Comparison of ENCODE assay signal across 11 mouse cellular contexts in the genomic region with DNA sequence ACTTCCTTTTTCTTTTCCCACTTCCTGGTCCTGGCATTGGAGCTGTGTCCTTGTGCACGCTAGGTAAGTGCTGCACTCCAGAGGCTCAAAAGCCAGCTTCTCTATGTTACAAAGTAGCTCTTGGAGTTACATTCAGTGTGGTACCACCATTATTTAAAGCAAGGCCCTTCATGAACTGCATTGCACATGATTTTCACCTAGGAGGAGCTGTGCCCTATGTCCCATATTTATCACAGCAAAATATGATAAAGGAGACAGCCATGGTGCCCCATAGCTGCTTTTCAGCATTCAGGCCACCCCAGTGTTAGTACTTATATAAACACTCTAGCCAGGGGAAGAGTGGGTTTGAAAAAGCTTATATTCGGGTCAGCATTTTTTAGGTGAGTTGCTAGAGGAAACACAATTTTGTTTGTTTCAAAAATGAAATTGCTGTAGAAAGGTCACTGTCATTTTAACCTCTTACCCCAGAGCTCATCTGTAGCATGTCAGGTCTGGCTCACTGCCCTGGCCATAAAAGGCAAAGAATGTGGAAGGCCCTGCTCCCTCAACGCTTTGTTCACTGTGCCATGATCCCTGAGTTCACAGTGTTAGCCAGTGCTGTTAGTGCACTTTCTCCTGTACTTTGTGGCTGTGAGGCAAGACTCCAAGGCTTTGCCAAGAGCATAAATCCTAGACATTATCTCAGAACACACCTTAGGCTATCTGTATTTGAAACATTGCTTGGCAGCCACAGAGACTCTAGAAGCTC. TPM values are rescaled to one million over a fixed set of nuclear protein-coding genes. Genes with fewer than 3 reads are reported as not detected.
A peak's percentile ranks its signal among the peaks of the same experiment; 100 is the strongest.
DNase-seq lines count a peak whose midpoint lies in the region; ATAC-seq lines count a peak whose summit lies in the region.
"Had no signal": no experiment of that assay in that cellular context is flagged by ENCODE, and none has a peak within 500 bp of the region (broad histone marks: within the 10 kb centered on the region; RNA-seq: fewer than 3 reads in every experiment).

No protein-coding gene starts in this region.

- no peak overlapping the region for H3K9ac ChIP-seq in kidney, embryonic 16.5 days (replicated peaks; ENCODE audit: low read length)
- H3K9ac ChIP-seq in heart, embryonic 15.5 days: no peak overlapping the region
- H3K9ac ChIP-seq: embryonic facial prominence, embryonic 13.5 days; limb, embryonic 15.5 days had no signal

- 66% methylated on average over 3 of the region's 3 CpGs for WGBS in kidney, embryonic 16.5 days
- WGBS in heart, embryonic 15.5 days: 61% methylated on average over 3 of the region's 3 CpGs

- ATAC-seq in kidney, embryonic 16.5 days (ENCODE audit: low FRiP score, low TSS enrichment): no peak
- ATAC-seq in heart, embryonic 15.5 days (replicated peaks; ENCODE audit: insufficient number of reproducible peaks, insufficient read depth, low FRiP score, low read depth): no peak

- no peaks in the 10 kb centered on the region for H3K27me3 ChIP-seq in kidney, embryonic 16.5 days (ENCODE audit: insufficient read depth, low read length)
- no peaks in the 10 kb centered on the region for H3K27me3 ChIP-seq in heart, embryonic 15.5 days
- H3K27me3 ChIP-seq: embryonic facial prominence, embryonic 13.5 days; limb, embryonic 15.5 days had no signal

- no peaks in the 10 kb centered on the region for H3K9me3 ChIP-seq in kidney, embryonic 16.5 days (ENCODE audit: low read length)
- H3K9me3 ChIP-seq in heart, embryonic 15.5 days (replicated peaks): no peaks in the 10 kb centered on the region
- H3K9me3 ChIP-seq: embryonic facial prominence, embryonic 13.5 days; limb, embryonic 15.5 days had no signal

- peaks cover 35% of the 10 kb centered on the region for H3K36me3 ChIP-seq in kidney, embryonic 16.5 days (ENCODE audit: insufficient read depth, low read length)
- peaks cover 24% of the 10 kb centered on the region for H3K36me3 ChIP-seq in heart, embryonic 15.5 days

- peak; percentile 81 for DNase-seq in kidney, adult 11 months
- DNase-seq in adrenal gland, postnatal 14 days: peak; percentile 41
- peak; percentile 85 to 88 for DNase-seq in kidney, postnatal 36 days
- no peak for DNase-seq in frontal cortex, postnatal 36 days (ENCODE audit: low spot score in 2 of 2)
- no peak for DNase-seq in layer of hippocampus, adult 18-20 months (ENCODE audit: low spot score in 2 of 2)
- DNase-seq: right cerebral cortex, postnatal 25 days; thymus, postnatal 4 days had no signal

- H3K4me1 ChIP-seq in kidney, embryonic 16.5 days (ENCODE audit: insufficient read depth, low read length): peaks cover 5% of the 10 kb centered on the region; the same call in 1 of the 2 replicates
- H3K4me1 ChIP-seq in heart, embryonic 15.5 days (replicated peaks): peaks cover 27% of the 10 kb centered on the region
- H3K4me1 ChIP-seq: limb, embryonic 15.5 days had no signal

- no peak overlapping the region for H3K4me2 ChIP-seq in kidney, embryonic 16.5 days (replicated peaks; ENCODE audit: low read depth, low read length)
- no peak overlapping the region for H3K4me2 ChIP-seq in heart, embryonic 15.5 days
- H3K4me2 ChIP-seq: embryonic facial prominence, embryonic 13.5 days; limb, embryonic 15.5 days had no signal

- H3K4me3 ChIP-seq in kidney, embryonic 16.5 days (ENCODE audit: low read length): no peak overlapping the region
- H3K4me3 ChIP-seq in heart, embryonic 15.5 days: no peak overlapping the region
- H3K4me3 ChIP-seq: embryonic facial prominence, embryonic 13.5 days; limb, embryonic 15.5 days had no signal

- no peak overlapping the region for H3K27ac ChIP-seq in kidney, embryonic 16.5 days (ENCODE audit: low read length)
- H3K27ac ChIP-seq in heart, embryonic 15.5 days: peak overlapping the region; percentile 71
- H3K27ac ChIP-seq: embryonic facial prominence, embryonic 13.5 days; limb, embryonic 15.5 days had no signal

RNA-seq across cellular contexts. Expression of a gene that starts 42.8 kb away (rescaled TPM):
- 44.1 and 49.3 TPM in 2 replicates for polyA plus RNA-seq in kidney, embryonic 16.5 days (2015; fragmentation: Nextera tagmentation; extraction: Ambion mirVana)
- total RNA-seq in adrenal gland, postnatal 14 days (2021): 31.5 and 31.9 TPM in 2 replicates
- 26.5 and 28.6 TPM in 2 replicates for polyA plus RNA-seq in heart, embryonic 15.5 days (2015; fragmentation: Nextera tagmentation; extraction: Ambion mirVana)
- 10 to 100 TPM; 62.7 to 65.2 TPM for total RNA-seq in layer of hippocampus, adult 18-20 months (2021)

RNA-seq across cellular contexts. Expression of a gene that starts 42.8 kb away (rescaled TPM):
- polyA plus RNA-seq in kidney, embryonic 16.5 days (2015; fragmentation: Nextera tagmentation; extraction: Ambion mirVana): 30.1 and 33.6 TPM in 2 replicates
- total RNA-seq in adrenal gland, postnatal 14 days (2021): 20.9 and 21.4 TPM in 2 replicates
- 22.0 and 23.5 TPM in 2 replicates for polyA plus RNA-seq in heart, embryonic 15.5 days (2015; fragmentation: Nextera tagmentation; extraction: Ambion mirVana)
- total RNA-seq in layer of hippocampus, adult 18-20 months (2021): 10 to 100 TPM; 22.8 to 23.1 TPM

Comparison
In these comparisons a context has a peak if more than half of its experiments do, and no peak if none do; other contexts are left out.
1. DNase-seq: peak in kidney, adult 11 months (single experiment), adrenal gland, postnatal 14 days (single experiment) and kidney, postnatal 36 days (2 of 2); none in frontal cortex, postnatal 36 days (0 of 2) and layer of hippocampus, adult 18-20 months (0 of 2).